Mouse (Mus musculus): ENCODE measurements around the gene Rbms3.

DNA sequence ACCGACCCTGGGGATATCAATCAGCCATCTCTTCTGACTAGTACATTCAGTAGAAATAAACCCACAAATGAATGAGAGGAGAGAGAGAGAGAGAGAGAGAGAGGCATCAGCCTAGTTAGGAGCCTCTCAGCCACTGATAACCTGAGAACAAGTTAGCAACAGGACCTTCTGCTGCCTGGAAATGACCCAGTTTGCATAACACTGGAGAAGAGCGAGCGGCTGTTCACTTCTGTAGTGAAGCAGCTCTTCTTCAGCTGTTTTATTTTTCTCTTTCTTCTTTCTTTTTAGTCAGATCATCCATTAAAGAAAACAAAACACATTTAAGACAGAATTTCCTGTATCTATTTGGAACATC lies 717.2 kb downstream of the Rbms3 start:
- TF ChIP-seq POLR2A (IDR thresholded peaks at IDR 0.05; ENCODE audit: insufficient read depth, low read depth, low read length): no peak
- TF ChIP-seq CTCF (IDR thresholded peaks at IDR 0.05): no peak
- no peak for TF ChIP-seq EP300 (IDR thresholded peaks at IDR 0.05; ENCODE audit: insufficient read depth, low read depth, low read length)
